Mouse (Mus musculus) stomach, postnatal 0 days (tissue): ENCODE measurements around the gene Usp19. TPM values are rescaled to one million over a fixed set of nuclear protein-coding genes. Genes with fewer than 3 reads are reported as not detected.
A peak's percentile ranks its signal among the peaks of the same experiment; 100 is the strongest.

Source experiments
- ATAC-seq: fragments of 200-750 bp; cut with Nextera tagmentation; 2 replicates; pipeline ENCODE4 v1.8.0; 2017; ENCODE audit not compliant: low FRiP score, low TSS enrichment
- DNase-seq: peaks from one replicate; pipeline ENCODE4 v3.0.0-alpha.2; 2016; ENCODE audit warnings: low spot score
- H3K27ac ChIP-seq: fragments of 300-500 bp; sonication (generic); replicated peaks from 2 replicates; pipeline ENCODE4 v1.5.1; 2014; ENCODE audit warnings: mild to moderate bottlenecking, control low read depth
- H3K27me3 ChIP-seq: fragments of 300-500 bp; sonication (generic); 2 replicates; pipeline ENCODE4 v1.6.1; 2014; ENCODE audit warnings: low read length; ENCODE audit not compliant: control insufficient read depth, insufficient read depth
- H3K36me3 ChIP-seq: fragments of 300-500 bp; sonication (generic); 2 replicates; pipeline ENCODE4 v1.6.1; 2014; ENCODE audit warnings: low read length, mixed read lengths; ENCODE audit not compliant: control insufficient read depth, insufficient read depth
- H3K4me1 ChIP-seq: fragments of 300-500 bp; sonication (generic); replicated peaks from 2 replicates; pipeline ENCODE4 v1.6.1; 2014; ENCODE audit warnings: antibody characterized with exemption; ENCODE audit not compliant: control insufficient read depth, insufficient read depth
- H3K4me2 ChIP-seq: fragments of 300-500 bp; sonication (generic); replicated peaks from 2 replicates; pipeline ENCODE4 v1.6.1; 2014; ENCODE audit warnings: low read depth, mild to moderate bottlenecking, control low read depth, moderate library complexity
- H3K4me3 ChIP-seq: fragments of 300-500 bp; sonication (generic); 2 replicates; pipeline ENCODE4 v1.5.1; 2014; ENCODE audit warnings: low read depth, low read length, control low read depth
- H3K9ac ChIP-seq: fragments of 300-500 bp; sonication (generic); 2 replicates; pipeline ENCODE4 v1.6.1; 2014; ENCODE audit warnings: mild to moderate bottlenecking, low read length, control low read depth, mixed read lengths
- H3K9me3 ChIP-seq: fragments of 300-500 bp; sonication (generic); 2 replicates; pipeline ENCODE4 v1.6.1; 2016; ENCODE audit warnings: low read length; ENCODE audit not compliant: control insufficient read depth
- CTCF ChIP-seq: IDR thresholded peaks from 2 replicates; pipeline ENCODE4 v1.5.1; 2016; ENCODE audit warnings: antibody characterized with exemption, low read depth, mild to moderate bottlenecking, moderate library complexity
- EP300 ChIP-seq: optimal IDR thresholded peaks from 2 replicates; pipeline ENCODE3; 2016; ENCODE audit warnings: antibody characterized with exemption
- WGBS: fragments of 180-500 bp; shearing (Covaris S2); extraction: QIAGEN DNeasy Blood & Tissue Kit; methylation state at CpG from one replicate; pipeline ENCODE4 v1.1.7; 2014; 5-methylcytosine and 5-hydroxymethylcytosine counted together
- polyA plus RNA-seq: library from polyadenylated mRNA; unstranded; fragments of >200 nt; fragmentation: Nextera tagmentation; extraction: Ambion mirVana; gene quantifications from 2 replicates; pipeline ENCODE4 v1.2.1, GENCODE M21; 2015

The Usp19 gene
- polyA plus RNA-seq, 1 experiment from 2014 or later = 22.2 TPM

GRCm38 (mm10) chr9:108451170-108451493 is 39.3 kb upstream of the Usp19 start:
- no peak for TF ChIP-seq CTCF
- no peak for TF ChIP-seq EP300
- ATAC-seq (no peak), DNase-seq (no peak)
- Histone ChIP-seq H3K4me2 (peak overlapping the region; percentile 90), H3K27me3 (no peaks in the 10 kb centered on the region), H3K4me1 (0 out of 2 replicates have a peak, but pooled peaks cover 2% of the 10 kb centered on the region), H3K4me3 (peak overlapping the region; percentile 61), H3K36me3 (no peaks in the 10 kb centered on the region), H3K9me3 (no peaks in the 10 kb centered on the region), H3K27ac (peak overlapping the region; percentile 37), H3K9ac (peak overlapping the region; percentile 69)
- WGBS = 60% methylated on average over 6 of the region's 6 CpGs

DNA sequence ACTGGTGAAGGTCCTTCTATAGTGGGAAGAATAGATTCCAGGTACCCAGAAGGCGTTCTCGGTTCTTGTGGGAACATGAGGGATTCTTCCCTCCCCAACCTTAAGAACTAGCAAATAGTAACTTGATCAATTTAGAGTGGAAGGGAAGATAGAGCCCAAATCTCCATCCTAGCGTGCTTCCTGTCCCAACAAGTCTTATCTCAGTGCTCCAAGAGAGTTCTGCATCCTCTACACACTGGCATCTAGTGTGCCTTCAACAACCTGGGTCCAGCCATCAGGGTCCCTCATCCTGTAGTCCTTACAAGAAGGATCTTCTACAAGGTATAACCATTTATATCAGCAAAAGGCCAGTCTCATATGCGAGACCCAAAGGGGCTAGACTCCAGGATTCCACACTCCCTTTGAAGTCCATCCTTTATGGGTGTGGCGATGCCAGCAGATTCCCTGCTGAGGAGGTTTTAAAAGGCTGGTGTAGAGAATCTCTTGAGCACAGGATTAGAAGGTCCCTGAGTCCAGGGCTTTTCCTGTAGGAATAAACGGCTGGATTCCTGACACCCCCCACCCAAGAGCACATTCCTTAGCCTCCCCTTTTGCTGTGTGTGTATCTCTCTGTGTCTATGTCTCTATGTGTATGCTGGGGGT is 38.8 kb upstream of the Usp19 start:
- Histone ChIP-seq H3K36me3 (no peaks in the 10 kb centered on the region), H3K4me3 (peak overlapping the region; percentile 61), H3K4me2 (peak overlapping the region; percentile 90), H3K27ac (peak overlapping the region; percentile 78; the same call in 1 of the 2 replicates), H3K9me3 (no peaks in the 10 kb centered on the region), H3K4me1 (0 out of 2 replicates have a peak, but pooled peaks cover 2% of the 10 kb centered on the region), H3K27me3 (no peaks in the 10 kb centered on the region), H3K9ac (peak overlapping the region; percentile 69)
- DNase-seq = no peak
- TF ChIP-seq EP300 (no peak), CTCF (no peak)
- ATAC-seq = no peak
- 47% methylated on average over 6 of the region's 6 CpGs for WGBS

GRCm38 (mm10) chr9:108452291-108452906 is 38.0 kb upstream of the Usp19 start:
- no peaks in the 10 kb centered on the region for H3K27me3 ChIP-seq
- peak; percentile 84 for ATAC-seq
- peak overlapping the region; percentile 61 for H3K4me3 ChIP-seq
- peak overlapping the region; percentile 81 for H3K27ac ChIP-seq
- peak; percentile 91 for DNase-seq
- peak overlapping the region; percentile 69 for H3K9ac ChIP-seq
- WGBS = under 1% methylated on average over 40 of the region's 40 CpGs
- H3K36me3 ChIP-seq = no peaks in the 10 kb centered on the region
- 0 out of 2 replicates have a peak, but pooled peaks cover 2% of the 10 kb centered on the region for H3K4me1 ChIP-seq
- H3K9me3 ChIP-seq = no peaks in the 10 kb centered on the region
- no peak for TF ChIP-seq EP300
- TF ChIP-seq CTCF = peak; percentile 93
- peak overlapping the region; percentile 90 for H3K4me2 ChIP-seq

DNA sequence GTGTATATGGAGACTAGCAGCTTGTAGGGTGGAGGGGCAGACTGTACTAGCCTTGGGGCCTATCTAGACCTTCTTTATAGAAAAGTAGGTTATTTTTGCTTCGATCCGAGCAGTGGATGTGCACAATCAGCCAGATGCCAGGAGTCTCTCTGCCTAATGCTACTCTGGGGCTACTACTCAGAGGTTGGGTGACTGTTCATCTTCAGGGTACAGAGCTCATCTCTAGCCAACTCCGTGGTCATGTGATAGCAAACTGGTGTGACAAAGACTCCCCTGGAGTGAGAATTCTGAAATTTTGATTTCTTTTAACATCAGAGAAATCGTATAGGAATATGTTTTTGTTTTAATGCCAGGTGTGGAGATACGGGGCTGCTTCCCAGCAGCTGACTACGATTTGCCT is 37.5 kb upstream of the Usp19 start:
- peak overlapping the region; percentile 90 for H3K4me2 ChIP-seq
- DNase-seq = no peak
- H3K9me3 ChIP-seq = no peaks in the 10 kb centered on the region
- peak overlapping the region; percentile 61 for H3K4me3 ChIP-seq
- no peaks in the 10 kb centered on the region for H3K36me3 ChIP-seq
- H3K4me1 ChIP-seq = 0 out of 2 replicates have a peak, but pooled peaks cover 2% of the 10 kb centered on the region
- no peaks in the 10 kb centered on the region for H3K27me3 ChIP-seq
- peak overlapping the region; percentile 81 for H3K27ac ChIP-seq
- TF ChIP-seq CTCF (no peak), EP300 (no peak)
- WGBS = 26% methylated on average over 6 of the region's 6 CpGs
- H3K9ac ChIP-seq = peak overlapping the region; percentile 69
- no peak for ATAC-seq

GRCm38 (mm10) chr9:108453458-108453857 is 36.9 kb upstream of the Usp19 start:
- H3K4me3 ChIP-seq = no peak overlapping the region
- no peaks in the 10 kb centered on the region for H3K27me3 ChIP-seq
- H3K9me3 ChIP-seq = no peaks in the 10 kb centered on the region
- ATAC-seq (no peak), DNase-seq (no peak)
- TF ChIP-seq CTCF (no peak), EP300 (no peak)
- H3K36me3 ChIP-seq = no peaks in the 10 kb centered on the region
- H3K27ac ChIP-seq = peak overlapping the region; percentile 81
- peak overlapping the region; percentile 90 for H3K4me2 ChIP-seq
- 0 out of 2 replicates have a peak, but pooled peaks cover 2% of the 10 kb centered on the region for H3K4me1 ChIP-seq
- 0 out of 2 replicates have a peak overlapping the region, but pooled peaks have one; percentile 23 for H3K9ac ChIP-seq
- WGBS = 40% methylated on average over 4 of the region's 4 CpGs

DNA sequence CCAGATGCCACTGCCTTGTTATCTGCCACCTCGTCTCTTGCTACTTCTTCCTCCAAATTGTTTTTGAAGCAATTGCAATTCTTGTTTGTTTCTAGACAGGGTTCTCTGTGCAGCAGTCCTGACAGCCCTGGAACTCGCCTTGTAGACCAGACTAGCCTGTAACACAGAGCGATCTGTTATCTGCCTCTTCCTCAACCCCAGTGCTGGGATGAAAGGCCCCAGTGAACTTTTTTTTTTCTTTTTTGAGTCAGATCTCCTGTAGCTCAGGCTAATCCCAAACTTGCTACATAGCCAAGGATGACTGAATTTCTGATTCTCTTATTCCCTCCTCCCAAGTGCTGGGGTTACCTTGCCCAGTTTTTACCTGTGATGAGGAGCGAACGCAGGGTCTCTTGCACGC is 36.0 kb upstream of the Usp19 start:
- no peak overlapping the region for H3K4me2 ChIP-seq
- H3K27me3 ChIP-seq = no peaks in the 10 kb centered on the region
- H3K36me3 ChIP-seq = no peaks in the 10 kb centered on the region
- TF ChIP-seq CTCF (no peak), EP300 (no peak)
- H3K27ac ChIP-seq = peak overlapping the region; percentile 45; the same call in 1 of the 2 replicates
- no peak overlapping the region for H3K9ac ChIP-seq
- H3K4me3 ChIP-seq = no peak overlapping the region
- H3K9me3 ChIP-seq = no peaks in the 10 kb centered on the region
- ATAC-seq (no peak), DNase-seq (no peak)
- 86% methylated on average over 6 of the region's 6 CpGs for WGBS
- H3K4me1 ChIP-seq = 0 out of 2 replicates have a peak, but pooled peaks cover 2% of the 10 kb centered on the region
